23 mouse cellular contexts compared by ENCODE assay signal in genomic region chr12:4624201-4624600, GRCm38 (mm10). TPM values are rescaled to one million over a fixed set of nuclear protein-coding genes. Genes with fewer than 3 reads are reported as not detected.
DNase-seq lines count a peak whose midpoint lies in the region; ATAC-seq and TF ChIP-seq lines count a peak whose summit lies in the region.
"Had no signal": no experiment of that assay in that cellular context is flagged by ENCODE, and none has a peak within 500 bp of the region (broad histone marks: within the 10 kb centered on the region; RNA-seq: fewer than 3 reads in every experiment).

No protein-coding gene starts in this region.

- H3K9me3 ChIP-seq in liver, postnatal 0 days (ENCODE audit: low read length), result no peaks in the 10 kb centered on the region
- H3K9me3 ChIP-seq: G1E; midbrain, embryonic 15.5 days had no signal

- no peak overlapping the region for H3K9ac ChIP-seq in liver, postnatal 0 days (replicated peaks)
- H3K9ac ChIP-seq: midbrain, embryonic 15.5 days had no signal

- H3K4me1 ChIP-seq in liver, postnatal 0 days (ENCODE audit: insufficient read depth), result no peaks in the 10 kb centered on the region
- H3K4me1 ChIP-seq: midbrain, embryonic 15.5 days had no signal

- intact Hi-C loops in heart, postnatal 25 days (cut with DNase I), result no loop called here

- 0 out of 2 replicates have a peak, but pooled peaks have one; percentile 30 for ATAC-seq in megakaryocyte-erythroid progenitor cell, adult 5-6 weeks (replicated peaks; ENCODE audit: low FRiP score, low TSS enrichment, poor library complexity, severe bottlenecking)
- ATAC-seq in liver, postnatal 0 days, result no peak
- ATAC-seq: midbrain, embryonic 15.5 days had no signal

- no peak overlapping the region for H3K4me3 ChIP-seq in liver, postnatal 0 days (ENCODE audit: low read depth, low read length)
- H3K4me3 ChIP-seq: midbrain, embryonic 15.5 days had no signal

- no peak for TF ChIP-seq CTCF in liver, postnatal 0 days (IDR thresholded peaks at IDR 0.05; ENCODE audit: low read depth)

- WGBS in liver, postnatal 0 days (ENCODE audit: insufficient replicate concordance), result 61% methylated on average over 1 of the region's 1 CpGs

- TF ChIP-seq EP300 in liver, postnatal 0 days (IDR thresholded peaks at IDR 0.05; ENCODE audit: low read depth), result no peak

- peaks cover 11% of the 10 kb centered on the region for H3K36me3 ChIP-seq in liver, postnatal 0 days (replicated peaks; ENCODE audit: insufficient read depth, low read length)
- H3K36me3 ChIP-seq: midbrain, embryonic 15.5 days had no signal

- peak; percentile 10 for DNase-seq in cerebellum, adult 8-10 months
- no peak for DNase-seq in cerebellum, adult 9-11 months
- DNase-seq in CD4-positive helper T cell, adult 2 months (ENCODE audit: low read depth, low spot score), result peak; percentile 66
- DNase-seq in T-cell, adult 2 months (ENCODE audit: low spot score), result peak; percentile 60
- DNase-seq in heart, postnatal 25 days (ENCODE audit: low spot score), result no peak
- DNase-seq in liver, postnatal 0 days, result no peak
- DNase-seq in lung, postnatal 14 days, result no peak
- DNase-seq: adrenal gland, adult 8-10 months; B cell, adult 2 months; gastrocnemius, postnatal 10 days; heart, adult 18-20 months; kidney, adult 8-10 months; kidney, postnatal 4 days; liver; lung, adult 18-20 months had no signal

- H3K27ac ChIP-seq in liver, postnatal 0 days (ENCODE audit: low read depth), result no peak overlapping the region
- H3K27ac ChIP-seq: midbrain, embryonic 15.5 days had no signal

- H3K4me2 ChIP-seq in liver, postnatal 0 days (ENCODE audit: low read depth, low read length), result no peak overlapping the region
- H3K4me2 ChIP-seq: midbrain, embryonic 15.5 days had no signal

- H3K27me3 ChIP-seq in liver, postnatal 0 days (ENCODE audit: insufficient read depth, low read length), result no peaks in the 10 kb centered on the region
- H3K27me3 ChIP-seq: midbrain, embryonic 15.5 days had no signal

RNA-seq across cellular contexts. Expression of gene Gm3625, which starts 31.5 kb away (rescaled TPM):
- total RNA-seq in megakaryocyte-erythroid progenitor cell, adult 5-6 weeks (2014; fragmentation: Nextera tagmentation), result not detected in 2 replicates
- total RNA-seq in megakaryocyte-erythroid progenitor cell, adult 5-6 weeks (2017), result not detected in 2 replicates
- total RNA-seq in heart, postnatal 25 days (2021), result not detected
- polyA plus RNA-seq in liver, postnatal 0 days (2015; fragmentation: Nextera tagmentation; extraction: Ambion mirVana), result not detected in 2 replicates
- total RNA-seq: adrenal gland, adult 8-10 months; G1E; gastrocnemius, postnatal 10 days; heart, adult 18-20 months; hematopoietic stem cell, adult 5-6 weeks; layer of hippocampus, postnatal 25 days; left cerebral cortex, postnatal 25 days had no signal
- polyA plus RNA-seq: forebrain, embryonic 11.5 days; G1E; heart, embryonic 14.5 days; midbrain, embryonic 15.5 days had no signal

RNA-seq across cellular contexts. Expression of gene Itsn2, which starts 31.8 kb away (rescaled TPM):
- total RNA-seq in megakaryocyte-erythroid progenitor cell, adult 5-6 weeks (2014; fragmentation: Nextera tagmentation), result 65.8 and 82.0 TPM in 2 replicates
- total RNA-seq in megakaryocyte-erythroid progenitor cell, adult 5-6 weeks (2017), result 114 and 144 TPM in 2 replicates
- total RNA-seq in heart, postnatal 25 days (2021), result 10 to 100 TPM; 40.0 to 48.1 TPM
- 15.3 and 17.5 TPM in 2 replicates for polyA plus RNA-seq in liver, postnatal 0 days (2015; fragmentation: Nextera tagmentation; extraction: Ambion mirVana)

Comparison
In these comparisons a context has a peak if more than half of its experiments do, and no peak if none do; other contexts are left out.
1. DNase-seq: peak in cerebellum, adult 8-10 months (single experiment), CD4-positive helper T cell, adult 2 months (single experiment) and T-cell, adult 2 months (single experiment); none in cerebellum, adult 9-11 months (single experiment), heart, postnatal 25 days (single experiment), liver, postnatal 0 days (single experiment) and lung, postnatal 14 days (single experiment).